Mouse (Mus musculus) forebrain, postnatal 0 days (tissue): Measurements from ENCODE around the gene Eef1a2. TPM values are rescaled to one million over a fixed set of nuclear protein-coding genes. Genes with fewer than 3 reads are reported as not detected.

Experiments
- ATAC-seq: fragments of 200-750 bp; cut with Nextera tagmentation; 2 replicates; pipeline ENCODE4 v1.8.0; 2017; ENCODE audit warnings: mild to moderate bottlenecking, moderate library complexity
- DNase-seq: peaks from one replicate; pipeline ENCODE4 v3.0.0-alpha.2; 2015
- H3K27ac ChIP-seq: fragments of 300-500 bp; sonication (generic); 2 replicates; pipeline ENCODE4 v1.5.1; 2014; ENCODE audit warnings: low read depth, mild to moderate bottlenecking, antibody characterized with exemption, low read length, moderate library complexity, mixed read lengths
- H3K27me3 ChIP-seq: fragments of 300-500 bp; sonication (generic); 2 replicates; pipeline ENCODE4 v1.6.1; 2014; ENCODE audit warnings: mild to moderate bottlenecking, low read length, mixed read lengths; ENCODE audit not compliant: insufficient read depth
- H3K36me3 ChIP-seq: fragments of 300-500 bp; sonication (generic); 2 replicates; pipeline ENCODE4 v1.6.1; 2014; ENCODE audit warnings: mild to moderate bottlenecking, moderate library complexity; ENCODE audit not compliant: insufficient read depth
- H3K4me1 ChIP-seq: fragments of 300-500 bp; sonication (generic); 2 replicates; pipeline ENCODE4 v1.6.1; 2014; ENCODE audit warnings: antibody characterized with exemption; ENCODE audit not compliant: insufficient read depth
- H3K4me2 ChIP-seq: fragments of 300-500 bp; sonication (generic); 2 replicates; pipeline ENCODE4 v1.6.1; 2014; ENCODE audit warnings: low read depth, mild to moderate bottlenecking, moderate library complexity
- H3K4me3 ChIP-seq: fragments of 300-500 bp; sonication (generic); 2 replicates; pipeline ENCODE4 v1.5.1; 2014; ENCODE audit warnings: low read depth, low read length, mixed read lengths
- H3K9ac ChIP-seq: fragments of 300-500 bp; sonication (generic); 2 replicates; pipeline ENCODE4 v1.6.1; 2014; ENCODE audit warnings: mild to moderate bottlenecking
- H3K9me3 ChIP-seq: fragments of 300-500 bp; sonication (generic); 2 replicates; pipeline ENCODE4 v1.6.1; 2016; ENCODE audit warnings: low read length
- CTCF ChIP-seq: sonication (generic); IDR thresholded peaks from 2 replicates; pipeline ENCODE4 v1.5.1; 2016; ENCODE audit warnings: antibody characterized with exemption, control low read depth, low read depth
- WGBS: fragments of 180-500 bp; shearing (Covaris S2); extraction: QIAGEN DNeasy Blood & Tissue Kit; methylation state at CpG from one replicate; pipeline ENCODE4 v1.1.7; 2014; 5-methylcytosine and 5-hydroxymethylcytosine counted together
- polyA plus RNA-seq: library from polyadenylated mRNA; unstranded; fragments of >200 nt; fragmentation: Nextera tagmentation; extraction: Ambion mirVana; gene quantifications from 2 replicates; pipeline ENCODE4 v1.2.1, GENCODE M21; 2015
- total RNA-seq: library from RNA; depleted of rRNA; stranded (reverse); fragments of >200 nt; gene quantifications from 2 replicates; pipeline ENCODE4 v1.2.3, GENCODE M21; 2014

The Eef1a2 gene
- total and polyA plus RNA-seq, 2 experiments from 2014 or later = 17.5 to 218 TPM

DNA sequence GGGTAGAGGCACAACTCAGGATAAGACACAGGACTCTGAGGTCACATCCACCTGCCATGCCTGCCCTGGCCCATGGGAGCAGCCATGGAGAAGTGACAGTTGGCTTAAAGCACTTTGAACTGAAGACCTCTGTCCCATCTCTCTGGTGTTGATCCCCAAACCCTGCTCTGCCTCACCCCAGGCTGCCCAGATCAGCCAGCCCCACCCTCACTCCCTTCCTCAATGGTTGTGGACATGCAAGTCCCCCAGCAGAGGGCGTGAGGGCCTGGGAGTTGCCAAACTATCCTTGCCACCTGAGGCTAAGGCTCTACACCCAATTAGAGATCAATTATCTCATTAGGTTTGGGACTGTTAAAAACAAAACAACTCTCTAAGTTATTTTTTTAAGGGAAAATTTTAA lies 3.0 kb downstream of the Eef1a2 start:
- WGBS = 0% methylated on average over 1 of the region's 1 CpGs
- H3K4me1 ChIP-seq = peaks cover 32% of the 10 kb centered on the region
- H3K9me3 ChIP-seq = no peaks in the 10 kb centered on the region
- no peak overlapping the region for H3K4me3 ChIP-seq
- H3K36me3 ChIP-seq = peaks cover 18% of the 10 kb centered on the region
- peak; percentile 62 for TF ChIP-seq CTCF
- no peak overlapping the region for H3K9ac ChIP-seq
- no peak for ATAC-seq
- H3K27ac ChIP-seq = no peak overlapping the region
- no peaks in the 10 kb centered on the region for H3K27me3 ChIP-seq
- no peak overlapping the region for H3K4me2 ChIP-seq
- no peak for DNase-seq

DNA sequence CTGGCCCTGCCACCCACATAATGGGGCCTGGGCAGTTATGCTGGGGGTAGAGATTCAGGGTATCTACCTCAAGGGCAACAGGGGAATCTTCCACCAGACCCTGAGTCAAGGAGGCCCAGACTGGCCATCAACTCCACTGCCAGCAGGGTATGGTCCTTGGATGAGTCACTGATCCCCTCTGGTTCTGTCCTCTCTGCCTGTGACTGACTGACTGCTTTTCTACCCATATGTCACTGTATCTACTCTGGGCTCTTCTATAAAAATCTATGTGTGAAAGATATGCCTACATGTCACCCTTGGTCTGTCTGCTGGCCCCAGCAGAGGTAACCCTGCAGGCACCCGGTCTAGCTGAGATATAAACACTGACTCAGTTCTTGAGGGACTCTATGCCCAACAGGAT lies 3.7 kb downstream of the Eef1a2 start:
- no peak for DNase-seq
- H3K4me3 ChIP-seq = no peak overlapping the region
- no peaks in the 10 kb centered on the region for H3K27me3 ChIP-seq
- H3K9ac ChIP-seq = no peak overlapping the region
- TF ChIP-seq CTCF = no peak
- H3K9me3 ChIP-seq = no peaks in the 10 kb centered on the region
- WGBS = 93% methylated on average over 1 of the region's 1 CpGs
- H3K27ac ChIP-seq = no peak overlapping the region
- H3K4me1 ChIP-seq = peaks cover 25% of the 10 kb centered on the region
- no peak overlapping the region for H3K4me2 ChIP-seq
- no peak for ATAC-seq
- H3K36me3 ChIP-seq = peaks cover 25% of the 10 kb centered on the region

GRCm38 (mm10) chr2:181152701-181153100 lies 4.1 kb downstream of the Eef1a2 start:
- Histone ChIP-seq H3K4me2 (no peak overlapping the region), H3K4me1 (peaks cover 21% of the 10 kb centered on the region), H3K27me3 (no peaks in the 10 kb centered on the region), H3K9ac (no peak overlapping the region), H3K27ac (no peak overlapping the region), H3K4me3 (no peak overlapping the region), H3K9me3 (no peaks in the 10 kb centered on the region), H3K36me3 (peaks cover 29% of the 10 kb centered on the region)
- 94% methylated on average over 17 of the region's 17 CpGs for WGBS
- TF ChIP-seq CTCF = no peak
- no peak for ATAC-seq
- no peak for DNase-seq

DNA sequence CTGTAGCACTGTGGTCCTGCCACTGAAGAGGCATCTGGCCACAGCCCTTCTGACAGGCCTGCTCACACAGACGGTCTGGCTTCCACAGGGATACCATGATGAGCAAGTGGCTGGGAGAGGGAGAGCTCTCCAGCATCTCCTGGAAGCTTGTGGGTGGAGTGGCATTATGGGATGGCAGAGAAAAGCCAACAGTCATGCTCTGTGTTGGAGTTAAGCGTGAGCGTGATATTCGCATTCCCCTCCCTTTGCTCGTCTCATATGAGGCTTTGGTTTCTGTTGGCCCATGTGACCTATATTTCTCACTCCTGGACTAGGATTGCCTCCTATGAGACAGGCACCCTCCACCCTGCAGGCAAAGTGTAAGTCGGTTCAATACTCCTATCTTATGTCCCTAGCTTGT lies 6.5 kb downstream of the Eef1a2 start:
- Histone ChIP-seq H3K4me2 (no peak overlapping the region), H3K4me1 (peaks cover 11% of the 10 kb centered on the region; the same call in 1 of the 2 replicates), H3K27me3 (no peaks in the 10 kb centered on the region), H3K36me3 (peaks cover 36% of the 10 kb centered on the region), H3K9ac (no peak overlapping the region), H3K27ac (no peak overlapping the region), H3K4me3 (no peak overlapping the region), H3K9me3 (no peaks in the 10 kb centered on the region)
- WGBS = 79% methylated on average over 6 of the region's 6 CpGs
- no peak for TF ChIP-seq CTCF
- ATAC-seq = no peak
- DNase-seq = no peak

DNA sequence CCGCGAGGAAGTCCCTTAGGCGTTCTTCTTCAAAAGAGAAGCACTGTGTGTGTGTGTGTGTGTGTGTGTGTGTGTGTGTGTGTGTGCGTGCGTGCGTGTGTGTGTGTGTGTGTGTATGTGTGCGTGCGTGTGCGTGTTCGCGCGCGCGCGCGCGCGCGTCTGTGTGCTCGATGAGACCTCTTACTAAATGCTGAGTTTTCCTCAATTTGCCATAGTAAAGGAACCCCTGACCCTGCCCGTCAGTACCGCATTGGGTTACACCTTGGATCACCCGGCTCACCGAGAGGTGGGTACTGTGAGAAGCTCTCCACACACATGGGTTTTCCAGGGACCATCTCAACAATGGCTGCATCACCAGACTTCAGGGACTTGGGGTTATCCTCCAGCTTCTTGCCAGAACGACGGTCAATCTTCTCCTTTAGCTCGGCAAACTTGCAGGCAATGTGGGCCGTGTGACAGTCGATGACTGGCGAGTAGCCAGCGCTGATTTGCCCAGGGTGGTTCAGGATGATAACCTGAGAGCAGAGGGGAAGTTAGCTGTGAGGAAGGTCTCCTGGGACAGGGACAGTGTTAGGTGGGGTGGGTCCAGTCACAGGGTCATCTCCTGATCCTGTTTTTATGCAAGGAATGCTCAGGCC lies 8.4 kb downstream of the Eef1a2 start:
- 10% methylated on average over 31 of the region's 31 CpGs for WGBS
- TF ChIP-seq CTCF = no peak
- peak; percentile 46 for DNase-seq

GRCm38 (mm10) chr2:181147546-181148317 lies 9.1 kb downstream of the Eef1a2 start:
- H3K9me3 ChIP-seq = no peaks in the 10 kb centered on the region
- ATAC-seq (peak; percentile 32; the same call in 1 of the 2 replicates), DNase-seq (peak; percentile 54)
- no peaks in the 10 kb centered on the region for H3K27me3 ChIP-seq
- H3K4me2 ChIP-seq = peak overlapping the region; percentile 69
- peaks cover 33% of the 10 kb centered on the region for H3K36me3 ChIP-seq
- no peak overlapping the region for H3K27ac ChIP-seq
- no peaks in the 10 kb centered on the region for H3K4me1 ChIP-seq
- TF ChIP-seq CTCF = no peak
- WGBS = 4% methylated on average over 60 of the region's 61 CpGs
- H3K4me3 ChIP-seq = peak overlapping the region; percentile 37
- H3K9ac ChIP-seq = peak overlapping the region; percentile 25; the same call in 1 of the 2 replicates

More for the DNA sequence above, 8.4 kb downstream of the Eef1a2 start:
- Histone ChIP-seq H3K27ac (no peak overlapping the region), H3K27me3 (no peaks in the 10 kb centered on the region), H3K9me3 (no peaks in the 10 kb centered on the region), H3K4me2 (peak overlapping the region; percentile 69), H3K4me1 (no peaks in the 10 kb centered on the region), H3K36me3 (peaks cover 36% of the 10 kb centered on the region), H3K4me3 (peak overlapping the region; percentile 37), H3K9ac (peak overlapping the region; percentile 25; the same call in 1 of the 2 replicates)
- ATAC-seq = no peak

DNA sequence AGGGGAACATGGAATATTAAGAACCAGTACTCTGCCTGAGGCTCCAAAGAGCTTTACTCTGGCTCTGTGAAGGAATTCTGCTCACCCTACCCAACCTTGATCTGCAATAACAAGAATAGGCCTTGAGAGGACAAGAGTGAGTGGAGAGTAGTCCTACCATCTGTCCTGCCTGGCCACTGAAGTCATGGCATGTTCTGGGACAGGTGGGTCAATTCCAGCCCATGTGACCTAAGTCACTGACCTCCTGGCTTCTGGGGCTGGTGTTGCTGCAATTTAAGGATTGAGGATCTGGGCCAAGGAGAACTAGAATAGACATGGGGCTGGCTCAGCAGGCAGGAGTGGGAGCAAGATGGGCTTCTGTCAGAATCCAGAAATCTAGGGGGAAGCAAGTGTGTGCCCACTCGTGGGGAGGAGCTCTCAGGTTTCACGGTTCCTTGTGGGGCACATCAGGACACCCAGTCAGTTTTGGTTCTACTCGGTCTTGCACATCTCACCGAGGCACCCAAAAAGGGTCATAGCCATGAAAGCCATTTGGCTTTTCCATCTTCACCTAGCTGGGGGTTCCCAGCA lies 9.8 kb downstream of the Eef1a2 start:
- no peak overlapping the region for H3K27ac ChIP-seq
- H3K9me3 ChIP-seq = no peaks in the 10 kb centered on the region
- H3K4me3 ChIP-seq = peak overlapping the region; percentile 37; the same call in 1 of the 2 replicates
- ATAC-seq (no peak), DNase-seq (no peak)
- H3K9ac ChIP-seq = no peak overlapping the region
- peaks cover 29% of the 10 kb centered on the region for H3K36me3 ChIP-seq
- H3K4me1 ChIP-seq = no peaks in the 10 kb centered on the region
- H3K4me2 ChIP-seq = peak overlapping the region; percentile 69
- WGBS = 64% methylated on average over 4 of the region's 4 CpGs
- no peak for TF ChIP-seq CTCF
- no peaks in the 10 kb centered on the region for H3K27me3 ChIP-seq
